Mouse (Mus musculus): ENCODE measurements around the gene Anxa11. TPM values are rescaled to one million over a fixed set of nuclear protein-coding genes. Genes with fewer than 3 reads are reported as not detected.
"Not testable (repeated sequence)": the region's sequence is repeated elsewhere in the genome, so short reads cannot be mapped to it uniquely, and the experiment has no call there.

Anxa11 gene
- polyA plus RNA-seq, 1 experiment, result 33.6 TPM

- Histone ChIP-seq H3K4me3 (ENCODE audit: insufficient read depth, low read depth, low read length) (no peak overlapping the region), H3K4me1 (ENCODE audit: control insufficient read depth, insufficient read depth, insufficient read length, low read length) (no peaks in the 10 kb centered on the region), H3K27ac (replicated peaks; ENCODE audit: low read depth, low read length) (no peak overlapping the region)
These were observed 15.9 kb upstream of the Anxa11 start for GRCm38 (mm10) chr14:25825880-25826626.

GRCm38 (mm10) chr14:25826866-25827265 is 15.1 kb upstream of the Anxa11 start:
- Histone ChIP-seq H3K27ac (replicated peaks; ENCODE audit: low read depth, low read length) (no peak overlapping the region), H3K4me1 (ENCODE audit: control insufficient read depth, insufficient read depth, insufficient read length, low read length) (no peaks in the 10 kb centered on the region), H3K4me3 (ENCODE audit: insufficient read depth, low read depth, low read length) (no peak overlapping the region)

- no peak overlapping the region for H3K4me3 ChIP-seq (ENCODE audit: insufficient read depth, low read depth, low read length)
- no peaks in the 10 kb centered on the region for H3K4me1 ChIP-seq (ENCODE audit: control insufficient read depth, insufficient read depth, insufficient read length, low read length)
- H3K27ac ChIP-seq (replicated peaks; ENCODE audit: low read depth, low read length), result no peak overlapping the region
These were observed 10.6 kb upstream of the Anxa11 start for GRCm38 (mm10) chr14:25831332-25831731.

- 0 out of 2 replicates have a peak overlapping the region, but pooled peaks have one; percentile 4 for H3K4me3 ChIP-seq (ENCODE audit: insufficient read depth, low read depth, low read length)
- no peaks in the 10 kb centered on the region for H3K4me1 ChIP-seq (ENCODE audit: control insufficient read depth, insufficient read depth, insufficient read length, low read length)
- H3K27ac ChIP-seq (replicated peaks; ENCODE audit: low read depth, low read length), result no peak overlapping the region
These were observed 9.7 kb upstream of the Anxa11 start for GRCm38 (mm10) chr14:25832301-25832700.

GRCm38 (mm10) chr14:25838411-25838810 is 3.5 kb upstream of the Anxa11 start:
- Histone ChIP-seq H3K4me1 (ENCODE audit: control insufficient read depth, insufficient read depth, insufficient read length, low read length) (peaks cover 5% of the 10 kb centered on the region; the same call in 1 of the 2 replicates), H3K4me3 (ENCODE audit: insufficient read depth, low read depth, low read length) (no peak overlapping the region), H3K27ac (replicated peaks; ENCODE audit: low read depth, low read length) (no peak overlapping the region)

GRCm38 (mm10) chr14:25839791-25840190 is 2.2 kb upstream of the Anxa11 start:
- Histone ChIP-seq H3K4me1 (ENCODE audit: control insufficient read depth, insufficient read depth, insufficient read length, low read length) (peaks cover 5% of the 10 kb centered on the region; the same call in 1 of the 2 replicates), H3K4me3 (ENCODE audit: insufficient read depth, low read depth, low read length) (no peak overlapping the region), H3K27ac (replicated peaks; ENCODE audit: low read depth, low read length) (no peak overlapping the region)

GRCm38 (mm10) chr14:25840961-25841360 is 995 bp upstream of the Anxa11 start:
- no peak overlapping the region for H3K4me3 ChIP-seq (ENCODE audit: insufficient read depth, low read depth, low read length)
- H3K27ac ChIP-seq (replicated peaks; ENCODE audit: low read depth, low read length), result no peak overlapping the region
- H3K4me1 ChIP-seq (ENCODE audit: control insufficient read depth, insufficient read depth, insufficient read length, low read length), result peaks cover 11% of the 10 kb centered on the region; the same call in 1 of the 2 replicates

GRCm38 (mm10) chr14:25841579-25841978 is 377 bp upstream of the Anxa11 start:
- H3K4me1 ChIP-seq (ENCODE audit: control insufficient read depth, insufficient read depth, insufficient read length, low read length), result peaks cover 15% of the 10 kb centered on the region
- peak overlapping the region; percentile 94 for H3K4me3 ChIP-seq (ENCODE audit: insufficient read depth, low read depth, low read length)
- H3K27ac ChIP-seq (replicated peaks; ENCODE audit: low read depth, low read length), result 0 out of 2 replicates have a peak overlapping the region, but pooled peaks have one; percentile 1

- Histone ChIP-seq H3K4me1 (ENCODE audit: control insufficient read depth, insufficient read depth, insufficient read length, low read length) (peaks cover 21% of the 10 kb centered on the region), H3K4me3 (ENCODE audit: insufficient read depth, low read depth, low read length) (peak overlapping the region; percentile 94), H3K27ac (replicated peaks; ENCODE audit: low read depth, low read length) (peak overlapping the region; percentile 79)
These were observed 690 bp downstream of the Anxa11 start for GRCm38 (mm10) chr14:25842688-25843003.

GRCm38 (mm10) chr14:25844372-25844771 is 2.4 kb downstream of the Anxa11 start:
- Histone ChIP-seq H3K4me1 (ENCODE audit: control insufficient read depth, insufficient read depth, insufficient read length, low read length) (peaks cover 21% of the 10 kb centered on the region), H3K4me3 (ENCODE audit: insufficient read depth, low read depth, low read length) (no peak overlapping the region), H3K27ac (replicated peaks; ENCODE audit: low read depth, low read length) (no peak overlapping the region)

GRCm38 (mm10) chr14:25845832-25846383 is 4.0 kb downstream of the Anxa11 start:
- Histone ChIP-seq H3K4me1 (ENCODE audit: control insufficient read depth, insufficient read depth, insufficient read length, low read length) (peaks cover 21% of the 10 kb centered on the region), H3K27ac (replicated peaks; ENCODE audit: low read depth, low read length) (no peak overlapping the region), H3K4me3 (ENCODE audit: insufficient read depth, low read depth, low read length) (no peak overlapping the region)

- Histone ChIP-seq H3K27ac (replicated peaks; ENCODE audit: low read depth, low read length) (no peak overlapping the region), H3K4me3 (ENCODE audit: insufficient read depth, low read depth, low read length) (no peak overlapping the region), H3K4me1 (ENCODE audit: control insufficient read depth, insufficient read depth, insufficient read length, low read length) (peaks cover 21% of the 10 kb centered on the region)
These were observed 4.6 kb downstream of the Anxa11 start for GRCm38 (mm10) chr14:25846516-25846915.

GRCm38 (mm10) chr14:25847660-25848059 is 5.7 kb downstream of the Anxa11 start:
- no peak overlapping the region for H3K27ac ChIP-seq (replicated peaks; ENCODE audit: low read depth, low read length)
- H3K4me1 ChIP-seq (ENCODE audit: control insufficient read depth, insufficient read depth, insufficient read length, low read length), result peaks cover 23% of the 10 kb centered on the region
- H3K4me3 ChIP-seq (ENCODE audit: insufficient read depth, low read depth, low read length), result no peak overlapping the region

GRCm38 (mm10) chr14:25848237-25848636 is 6.3 kb downstream of the Anxa11 start:
- Histone ChIP-seq H3K4me1 (ENCODE audit: control insufficient read depth, insufficient read depth, insufficient read length, low read length) (peaks cover 20% of the 10 kb centered on the region), H3K4me3 (ENCODE audit: insufficient read depth, low read depth, low read length) (no peak overlapping the region), H3K27ac (replicated peaks; ENCODE audit: low read depth, low read length) (no peak overlapping the region)

- H3K4me1 ChIP-seq (ENCODE audit: control insufficient read depth, insufficient read depth, insufficient read length, low read length), result peaks cover 25% of the 10 kb centered on the region
- H3K4me3 ChIP-seq (ENCODE audit: insufficient read depth, low read depth, low read length); H3K27ac ChIP-seq (replicated peaks; ENCODE audit: low read depth, low read length): not testable (repeated sequence)
These were observed 6.8 kb downstream of the Anxa11 start for GRCm38 (mm10) chr14:25848708-25849107.

GRCm38 (mm10) chr14:25850433-25850832 is 8.5 kb downstream of the Anxa11 start:
- Histone ChIP-seq H3K4me1 (ENCODE audit: control insufficient read depth, insufficient read depth, insufficient read length, low read length) (peaks cover 29% of the 10 kb centered on the region), H3K27ac (replicated peaks; ENCODE audit: low read depth, low read length) (no peak overlapping the region), H3K4me3 (ENCODE audit: insufficient read depth, low read depth, low read length) (no peak overlapping the region)
